Mouse (Mus musculus) midbrain, embryonic 13.5 days (tissue): ENCODE measurements around the gene Papss2. TPM values are rescaled to one million over a fixed set of nuclear protein-coding genes. Genes with fewer than 3 reads are reported as not detected.

ENCODE experiments used
- polyA plus RNA-seq: library from polyadenylated mRNA; unstranded; fragments of >200 nt; fragmentation: Nextera tagmentation; extraction: Ambion mirVana; gene quantifications from 2 replicates; pipeline ENCODE4 v1.2.1, GENCODE M21; 2015

Papss2 gene
- polyA plus RNA-seq, 1 experiment from 2014 or later: 0.39 TPM

Other genes with a start within 250 kb of the Papss2 start
- 11.1 and 12.7 TPM in 2 replicates for gene Sgms1, start 206.1 kb upstream of the Papss2 start, polyA plus RNA-seq
- gene Rpl9-ps6, start 129.2 kb upstream of the Papss2 start, polyA plus RNA-seq: 70.7 and 97.8 TPM in 2 replicates
- gene Minpp1, start 110.0 kb upstream of the Papss2 start, polyA plus RNA-seq: 54.4 and 54.9 TPM in 2 replicates
- gene Atad1, start 144.0 kb downstream of the Papss2 start, polyA plus RNA-seq: 115 and 133 TPM in 2 replicates
- gene Pten, start 161.7 kb downstream of the Papss2 start, polyA plus RNA-seq: 11.1 and 11.7 TPM in 2 replicates